Mouse (Mus musculus) testis, adult 2 months (tissue): Measurements from ENCODE around the gene Slit3. TPM values are rescaled to one million over a fixed set of nuclear protein-coding genes. Genes with fewer than 3 reads are reported as not detected.

Experiments used
- H3K27ac ChIP-seq: fragments of 200-500 bp; 2 replicates; pipeline ENCODE4 v1.5.1; 2012; ENCODE audit warnings: low read depth, low read length; ENCODE audit not compliant: control insufficient read depth, insufficient read depth
- H3K27me3 ChIP-seq: fragments of 200-500 bp; 2 replicates; pipeline ENCODE4 v1.6.1; 2012; ENCODE audit warnings: mild to moderate bottlenecking, low read length, moderate library complexity; ENCODE audit not compliant: control insufficient read depth, insufficient read depth
- H3K36me3 ChIP-seq: fragments of 200-500 bp; 2 replicates; pipeline ENCODE4 v1.6.1; 2012; ENCODE audit warnings: mild to moderate bottlenecking, low read length; ENCODE audit not compliant: control insufficient read depth, insufficient read depth
- H3K4me1 ChIP-seq: fragments of 200-500 bp; 2 replicates; pipeline ENCODE4 v1.6.1; 2012; ENCODE audit warnings: low read length; ENCODE audit not compliant: control insufficient read depth, insufficient read depth
- H3K4me3 ChIP-seq: fragments of 200-500 bp; 2 replicates; pipeline ENCODE4 v1.5.1; 2012; ENCODE audit warnings: low read depth, mild to moderate bottlenecking, low read length, moderate library complexity, mixed read lengths; ENCODE audit not compliant: control insufficient read depth
- CTCF ChIP-seq: fragments of 200-500 bp; IDR thresholded peaks from 2 replicates; pipeline ENCODE4 v1.5.1; 2012; ENCODE audit warnings: low read depth, mild to moderate bottlenecking, inconsistent platforms, low read length, moderate library complexity; ENCODE audit not compliant: control insufficient read depth, insufficient read depth, insufficient replicate concordance
- POLR2A ChIP-seq: fragments of 200-500 bp; IDR thresholded peaks from 2 replicates; pipeline ENCODE4 v1.6.1; 2012; ENCODE audit warnings: low read depth, mild to moderate bottlenecking, inconsistent platforms, low read length, moderate library complexity; ENCODE audit not compliant: control insufficient read depth
- polyA plus RNA-seq: library from polyadenylated mRNA; depleted of rRNA; stranded (reverse); fragments of >200 nt; gene quantifications from 2 replicates; pipeline ENCODE4 v1.2.3, GENCODE M21; 2012

Slit3 gene
- polyA plus RNA-seq, 1 experiment: 8.4 TPM

- H3K27me3 ChIP-seq: no peaks in the 10 kb centered on the region
- H3K27ac ChIP-seq: no peak overlapping the region
- no peak for TF ChIP-seq CTCF
- no peak for TF ChIP-seq POLR2A
- no peaks in the 10 kb centered on the region for H3K36me3 ChIP-seq
- H3K4me3 ChIP-seq: no peak overlapping the region
- H3K4me1 ChIP-seq: no peaks in the 10 kb centered on the region
Measured at GRCm38 (mm10) chr11:35194826-35195225, 73.8 kb downstream of the Slit3 start.

GRCm38 (mm10) chr11:35196777-35197176, 75.8 kb downstream of the Slit3 start:
- Histone ChIP-seq H3K4me1 (no peaks in the 10 kb centered on the region), H3K4me3 (no peak overlapping the region), H3K27me3 (no peaks in the 10 kb centered on the region), H3K36me3 (no peaks in the 10 kb centered on the region), H3K27ac (no peak overlapping the region)
- TF ChIP-seq POLR2A: no peak
- no peak for TF ChIP-seq CTCF

- no peak for TF ChIP-seq POLR2A
- no peak for TF ChIP-seq CTCF
- Histone ChIP-seq H3K4me1 (no peaks in the 10 kb centered on the region), H3K27ac (no peak overlapping the region), H3K27me3 (no peaks in the 10 kb centered on the region), H3K36me3 (no peaks in the 10 kb centered on the region), H3K4me3 (no peak overlapping the region)
Measured at GRCm38 (mm10) chr11:35198537-35199088, 77.6 kb downstream of the Slit3 start.

GRCm38 (mm10) chr11:35202332-35202731, 81.3 kb downstream of the Slit3 start:
- TF ChIP-seq POLR2A: no peak
- TF ChIP-seq CTCF: no peak

GRCm38 (mm10) chr11:35203673-35204072, 82.6 kb downstream of the Slit3 start:
- no peaks in the 10 kb centered on the region for H3K27me3 ChIP-seq
- H3K4me3 ChIP-seq: no peak overlapping the region
- H3K4me1 ChIP-seq: no peaks in the 10 kb centered on the region; the same call in 1 of the 2 replicates
- no peaks in the 10 kb centered on the region for H3K36me3 ChIP-seq
- TF ChIP-seq CTCF (no peak), POLR2A (no peak)
- H3K27ac ChIP-seq: no peak overlapping the region

More at GRCm38 (mm10) chr11:35202332-35202731, 81.3 kb downstream of the Slit3 start:
- Histone ChIP-seq H3K27ac (no peak overlapping the region), H3K36me3 (no peaks in the 10 kb centered on the region), H3K4me3 (no peak overlapping the region), H3K4me1 (no peaks in the 10 kb centered on the region; the same call in 1 of the 2 replicates), H3K27me3 (no peaks in the 10 kb centered on the region)

- Histone ChIP-seq H3K4me1 (no peaks in the 10 kb centered on the region; the same call in 1 of the 2 replicates), H3K27ac (no peak overlapping the region), H3K27me3 (no peaks in the 10 kb centered on the region), H3K4me3 (no peak overlapping the region), H3K36me3 (no peaks in the 10 kb centered on the region)
- no peak for TF ChIP-seq POLR2A
- TF ChIP-seq CTCF: no peak
Measured at GRCm38 (mm10) chr11:35204084-35204483, 83.1 kb downstream of the Slit3 start.

GRCm38 (mm10) chr11:35210728-35211682, 90.0 kb downstream of the Slit3 start:
- Histone ChIP-seq H3K36me3 (no peaks in the 10 kb centered on the region), H3K4me3 (no peak overlapping the region), H3K27me3 (no peaks in the 10 kb centered on the region), H3K27ac (no peak overlapping the region), H3K4me1 (no peaks in the 10 kb centered on the region)
- TF ChIP-seq POLR2A: no peak
- TF ChIP-seq CTCF: no peak
